Mouse (Mus musculus): ENCODE results near the gene Sned1. TPM values are rescaled to one million over a fixed set of nuclear protein-coding genes. Genes with fewer than 3 reads are reported as not detected.
"Not testable (repeated sequence)": the region's sequence is repeated elsewhere in the genome, so short reads cannot be mapped to it uniquely, and the experiment has no call there.

The Sned1 gene
- polyA plus RNA-seq (2015; fragmentation: Nextera tagmentation; extraction: Ambion mirVana): 0.21 and 0.30 TPM in 2 replicates

GRCm38 (mm10) chr1:93235576-93236544 lies at the start of gene Sned1:
Gene Sned1 (plus strand): TSS chr1:93235841.
- ATAC-seq (ENCODE audit: insufficient read depth): peak; percentile 73
- no peak within 1 kb of the TSS for H3K9ac ChIP-seq
- peaks cover 4% of the 10 kb centered on the region; the same call in 1 of the 2 replicates for H3K4me1 ChIP-seq (replicated peaks)

GRCm38 (mm10) chr1:93190726-93191305 lies 44.8 kb upstream of the Sned1 start:
- no peak overlapping the region for H3K9ac ChIP-seq
- no peaks in the 10 kb centered on the region for H3K9me3 ChIP-seq (replicated peaks)
- no peaks in the 10 kb centered on the region for H3K4me1 ChIP-seq (replicated peaks)
- ATAC-seq (ENCODE audit: insufficient read depth): no peak
- H3K4me3 ChIP-seq (replicated peaks): no peak overlapping the region
- H3K4me2 ChIP-seq: no peak overlapping the region
- H3K27ac ChIP-seq (replicated peaks): no peak overlapping the region
- H3K27me3 ChIP-seq: peaks cover 16% of the 10 kb centered on the region
- H3K36me3 ChIP-seq (replicated peaks): no peaks in the 10 kb centered on the region
- 9% methylated on average over 10 of the region's 17 CpGs for WGBS (ENCODE audit: insufficient replicate concordance)

More at GRCm38 (mm10) chr1:93235576-93236544, at the start of gene Sned1:
- Histone ChIP-seq H3K27me3 (peaks cover 56% of the 10 kb centered on the region), H3K4me2 (peak within 1 kb of the TSS; percentile 77), H3K27ac (replicated peaks) (no peak within 1 kb of the TSS), H3K4me3 (replicated peaks) (peak within 1 kb of the TSS; percentile 48), H3K9me3 (replicated peaks) (no peaks in the 10 kb centered on the region), H3K36me3 (replicated peaks) (no peaks in the 10 kb centered on the region)
- WGBS (ENCODE audit: insufficient replicate concordance): under 1% methylated on average over 100 of the region's 100 CpGs

GRCm38 (mm10) chr1:93194961-93195360 lies 40.7 kb upstream of the Sned1 start:
- WGBS (ENCODE audit: insufficient replicate concordance): 57% methylated on average over 3 of the region's 3 CpGs
- Histone ChIP-seq H3K9ac (no peak overlapping the region), H3K36me3 (replicated peaks) (no peaks in the 10 kb centered on the region), H3K9me3 (replicated peaks) (no peaks in the 10 kb centered on the region), H3K27me3 (peaks cover 9% of the 10 kb centered on the region), H3K27ac (replicated peaks) (no peak overlapping the region), H3K4me3 (replicated peaks) (no peak overlapping the region), H3K4me2 (no peak overlapping the region), H3K4me1 (replicated peaks) (no peaks in the 10 kb centered on the region)
- no peak for ATAC-seq (ENCODE audit: insufficient read depth)

- H3K27me3 ChIP-seq; H3K36me3 ChIP-seq (replicated peaks); H3K27ac ChIP-seq (replicated peaks); H3K9ac ChIP-seq; H3K4me3 ChIP-seq (replicated peaks); ATAC-seq (ENCODE audit: insufficient read depth); H3K9me3 ChIP-seq (replicated peaks); H3K4me1 ChIP-seq (replicated peaks); H3K4me2 ChIP-seq: not testable (repeated sequence)
- WGBS (ENCODE audit: insufficient replicate concordance): 72% methylated on average over 2 of the region's 2 CpGs
These were observed 38.2 kb upstream of the Sned1 start for GRCm38 (mm10) chr1:93197454-93197853.

GRCm38 (mm10) chr1:93197916-93198315 lies 37.7 kb upstream of the Sned1 start:
- no peaks in the 10 kb centered on the region for H3K4me1 ChIP-seq (replicated peaks)
- H3K9me3 ChIP-seq (replicated peaks): no peaks in the 10 kb centered on the region
- no peak overlapping the region for H3K9ac ChIP-seq
- H3K27me3 ChIP-seq: no peaks in the 10 kb centered on the region
- H3K27ac ChIP-seq (replicated peaks): no peak overlapping the region
- H3K4me3 ChIP-seq (replicated peaks): no peak overlapping the region
- WGBS (ENCODE audit: insufficient replicate concordance): 49% methylated on average over 3 of the region's 3 CpGs
- H3K4me2 ChIP-seq: no peak overlapping the region
- ATAC-seq (ENCODE audit: insufficient read depth): no peak
- H3K36me3 ChIP-seq (replicated peaks): no peaks in the 10 kb centered on the region

GRCm38 (mm10) chr1:93206277-93206970 lies 29.2 kb upstream of the Sned1 start:
- Histone ChIP-seq H3K4me3 (replicated peaks) (no peak overlapping the region), H3K27me3 (no peaks in the 10 kb centered on the region), H3K9ac (no peak overlapping the region), H3K4me2 (no peak overlapping the region), H3K27ac (replicated peaks) (no peak overlapping the region), H3K9me3 (replicated peaks) (no peaks in the 10 kb centered on the region), H3K36me3 (replicated peaks) (no peaks in the 10 kb centered on the region), H3K4me1 (replicated peaks) (no peaks in the 10 kb centered on the region)
- WGBS (ENCODE audit: insufficient replicate concordance): 54% methylated on average over 12 of the region's 12 CpGs
- no peak for ATAC-seq (ENCODE audit: insufficient read depth)

- Histone ChIP-seq H3K9ac (no peak overlapping the region), H3K27ac (replicated peaks) (no peak overlapping the region), H3K9me3 (replicated peaks) (no peaks in the 10 kb centered on the region), H3K4me3 (replicated peaks) (no peak overlapping the region), H3K36me3 (replicated peaks) (no peaks in the 10 kb centered on the region), H3K4me2 (no peak overlapping the region), H3K4me1 (replicated peaks) (no peaks in the 10 kb centered on the region), H3K27me3 (no peaks in the 10 kb centered on the region)
- WGBS (ENCODE audit: insufficient replicate concordance): 62% methylated on average over 4 of the region's 4 CpGs
- no peak for ATAC-seq (ENCODE audit: insufficient read depth)
These were observed 28.0 kb upstream of the Sned1 start for GRCm38 (mm10) chr1:93207536-93208064.

GRCm38 (mm10) chr1:93210213-93210641 lies 25.4 kb upstream of the Sned1 start:
- ATAC-seq (ENCODE audit: insufficient read depth): no peak
- Histone ChIP-seq H3K4me3 (replicated peaks) (no peak overlapping the region), H3K9ac (no peak overlapping the region), H3K27ac (replicated peaks) (no peak overlapping the region), H3K4me2 (no peak overlapping the region), H3K36me3 (replicated peaks) (no peaks in the 10 kb centered on the region), H3K9me3 (replicated peaks) (no peaks in the 10 kb centered on the region), H3K4me1 (replicated peaks) (no peaks in the 10 kb centered on the region), H3K27me3 (no peaks in the 10 kb centered on the region)
- WGBS (ENCODE audit: insufficient replicate concordance): 44% methylated on average over 9 of the region's 9 CpGs

GRCm38 (mm10) chr1:93211019-93211418 lies 24.6 kb upstream of the Sned1 start:
- no peak overlapping the region for H3K27ac ChIP-seq (replicated peaks)

GRCm38 (mm10) chr1:93211549-93212220 lies 24.0 kb upstream of the Sned1 start:
- H3K4me1 ChIP-seq (replicated peaks): no peaks in the 10 kb centered on the region
- 47% methylated on average over 10 of the region's 10 CpGs for WGBS (ENCODE audit: insufficient replicate concordance)
- no peaks in the 10 kb centered on the region for H3K36me3 ChIP-seq (replicated peaks)
- no peaks in the 10 kb centered on the region for H3K9me3 ChIP-seq (replicated peaks)
- H3K4me3 ChIP-seq (replicated peaks): no peak overlapping the region
- ATAC-seq (ENCODE audit: insufficient read depth): peak; percentile 31; the same call in 1 of the 2 replicates
- no peak overlapping the region for H3K4me2 ChIP-seq
- no peak overlapping the region for H3K9ac ChIP-seq
- no peaks in the 10 kb centered on the region for H3K27me3 ChIP-seq
- H3K27ac ChIP-seq (replicated peaks): no peak overlapping the region

More at GRCm38 (mm10) chr1:93211019-93211418, 24.6 kb upstream of the Sned1 start:
- Histone ChIP-seq H3K36me3 (replicated peaks) (no peaks in the 10 kb centered on the region), H3K4me2 (no peak overlapping the region), H3K4me1 (replicated peaks) (no peaks in the 10 kb centered on the region), H3K4me3 (replicated peaks) (no peak overlapping the region), H3K27me3 (no peaks in the 10 kb centered on the region), H3K9me3 (replicated peaks) (no peaks in the 10 kb centered on the region), H3K9ac (no peak overlapping the region)
- 80% methylated on average over 11 of the region's 11 CpGs for WGBS (ENCODE audit: insufficient replicate concordance)
- ATAC-seq (ENCODE audit: insufficient read depth): no peak

Data from liver, embryonic 15.5 days (tissue).